Mouse (Mus musculus): ENCODE results near the gene Vps13a. TPM values are rescaled to one million over a fixed set of nuclear protein-coding genes. Genes with fewer than 3 reads are reported as not detected.
A peak's percentile ranks its signal among the peaks of the same experiment; 100 is the strongest.

The Vps13a gene
- polyA plus RNA-seq (2021), result 40.1 TPM

DNA sequence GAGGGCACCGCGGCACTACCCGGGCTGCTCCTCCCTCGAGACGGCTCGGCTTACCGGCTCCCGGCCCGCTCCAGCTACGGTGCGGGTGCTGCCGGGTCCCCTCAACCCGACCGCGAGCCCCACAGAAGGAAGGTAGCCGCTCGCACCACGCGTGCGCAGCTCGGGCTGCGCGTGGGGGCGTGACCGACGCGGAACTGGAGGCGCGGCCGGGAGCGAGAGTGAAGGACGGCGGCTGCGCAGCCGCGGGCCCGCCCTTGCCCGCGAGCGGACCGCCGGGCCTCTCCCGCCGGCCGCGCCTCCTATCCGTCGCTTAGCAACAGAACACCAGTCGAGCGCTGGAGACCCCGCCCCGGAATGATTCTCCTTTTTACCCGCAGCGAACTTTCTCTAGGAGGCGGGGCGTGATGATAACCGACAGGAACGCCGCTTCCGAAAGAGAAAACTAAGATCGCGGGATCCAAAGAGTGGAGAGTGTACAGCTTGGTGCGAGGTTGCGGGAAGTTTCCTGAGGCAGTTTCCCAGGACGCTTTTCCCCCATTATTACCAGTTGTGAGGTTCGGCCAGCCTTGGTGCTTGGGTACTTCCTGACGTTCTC lies at the start of gene Vps13a:
Vps13a (minus strand) TSS at position 144 of the 595 bp plus-strand sequence.
- peaks cover 11% of the 10 kb centered on the region for H3K27me3 ChIP-seq
- peak; percentile 91 for ATAC-seq
- ChIA-PET POLR2A (interaction anchor here (0.6 to 1.1 kb wide), 4 partner anchors 10 to 236 kb away, joined by 3 read pairs; no protein-coding TSS in a partner anchor), CTCF (interaction anchor here (1.1 to 1.6 kb wide), 3 partner anchors 22 to 28 kb away, joined by 3 to 4 read pairs (median 4); no protein-coding TSS in a partner anchor)
- in situ Hi-C loops (cut with MboI; ENCODE audit: low pct_unique_long_range_greater_than_20kb), result loop anchor here (25.0 kb wide), 1 partner anchor 606 kb away; the partner anchor contains the start of gene Rfk
- DNase-seq (ENCODE audit: low read depth, low spot score), result no peak
- TF ChIP-seq CTCF (IDR thresholded peaks at IDR 0.05), result no peak

DNA sequence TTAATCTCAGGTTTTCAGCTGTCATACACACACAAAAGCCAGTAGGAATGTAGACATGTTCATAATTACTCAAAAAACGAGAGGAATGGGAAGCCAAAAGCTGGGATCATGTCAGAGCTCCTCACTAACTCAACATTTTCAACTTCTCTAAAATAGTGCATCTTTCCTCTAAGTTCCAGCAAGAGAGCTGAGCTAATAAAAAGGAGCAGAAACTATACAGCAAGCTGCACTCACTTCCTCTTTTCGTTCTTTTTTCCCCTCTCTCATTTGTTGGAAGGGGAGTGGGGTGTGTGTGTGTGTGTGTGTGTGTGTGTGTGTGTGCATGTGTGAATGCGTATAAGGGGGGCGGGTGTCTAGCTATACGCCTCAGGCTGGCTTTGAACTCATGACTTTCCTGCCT lies 46.9 kb upstream of the Vps13a start:
- no peak for TF ChIP-seq CTCF (IDR thresholded peaks at IDR 0.05)
- POLR2A ChIA-PET, result no interaction called here
- CTCF ChIA-PET, result interaction anchor here (1.4 kb wide), 1 partner anchor 14 kb away, joined by 3 read pairs; no protein-coding TSS in a partner anchor
- ATAC-seq, result no peak
- H3K27me3 ChIP-seq, result peaks cover 42% of the 10 kb centered on the region
- in situ Hi-C loops (cut with MboI; ENCODE audit: low pct_unique_long_range_greater_than_20kb), result no loop called here
- no peak for DNase-seq (ENCODE audit: low read depth, low spot score)

DNA sequence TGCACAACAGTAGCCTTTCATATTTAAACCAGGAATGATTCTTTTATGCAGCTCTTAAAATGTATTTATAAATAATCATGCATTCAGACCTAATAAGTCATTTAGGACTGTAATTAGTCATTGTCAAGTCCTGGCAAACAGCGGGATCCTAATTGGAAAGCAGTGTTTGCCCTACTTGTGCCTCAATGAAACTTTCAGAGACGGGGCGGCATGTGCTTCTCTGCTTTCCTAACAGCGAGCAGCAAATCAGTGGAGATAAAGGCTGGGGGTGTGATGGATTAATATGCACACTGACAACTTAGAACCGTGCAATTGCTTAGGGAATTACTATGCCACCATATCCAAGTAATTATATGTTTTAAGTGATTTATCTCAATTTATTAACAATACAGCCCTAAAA lies 44.5 kb upstream of the Vps13a start:
- ChIA-PET POLR2A (interaction anchor here (0.6 kb wide), 1 partner anchor 205 kb away, joined by 3 read pairs; no protein-coding TSS in a partner anchor), CTCF (no interaction called here)
- TF ChIP-seq CTCF (IDR thresholded peaks at IDR 0.05), result no peak
- in situ Hi-C loops (cut with MboI; ENCODE audit: low pct_unique_long_range_greater_than_20kb), result no loop called here
- ATAC-seq, result no peak
- peaks cover 36% of the 10 kb centered on the region for H3K27me3 ChIP-seq
- no peak for DNase-seq (ENCODE audit: low read depth, low spot score)

DNA sequence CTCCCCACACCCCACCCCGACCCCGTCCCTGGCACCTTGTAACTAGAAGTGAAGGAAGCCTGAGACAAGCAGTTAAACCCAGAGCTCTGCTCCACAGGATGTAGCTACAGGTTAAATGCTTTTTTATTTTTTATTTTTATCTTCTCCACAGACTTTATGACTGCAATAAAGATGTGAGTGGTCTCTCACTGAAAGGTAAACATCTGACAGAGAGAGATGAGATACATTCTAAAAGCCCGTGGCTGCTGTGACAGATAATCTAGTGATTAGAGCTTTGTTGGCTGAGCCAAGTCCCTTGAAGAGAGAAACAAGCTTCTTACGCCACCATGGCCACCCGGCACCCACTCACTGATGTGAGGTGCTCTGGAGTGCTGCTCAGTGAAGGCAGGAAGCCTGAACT lies 34.1 kb upstream of the Vps13a start:
- in situ Hi-C loops (cut with MboI; ENCODE audit: low pct_unique_long_range_greater_than_20kb), result no loop called here

GRCm38 (mm10) chr19:16813306-16813705 lies 32.6 kb upstream of the Vps13a start:
- CTCF ChIA-PET, result interaction anchor here (1.3 kb wide), 1 partner anchor 15 kb away, joined by 3 read pairs; no protein-coding TSS in a partner anchor
- POLR2A ChIA-PET, result no interaction called here

More for the DNA sequence above, 34.1 kb upstream of the Vps13a start:
- no peak for TF ChIP-seq CTCF (IDR thresholded peaks at IDR 0.05)
- ATAC-seq, result no peak
- DNase-seq (ENCODE audit: low read depth, low spot score), result no peak
- peaks cover 10% of the 10 kb centered on the region for H3K27me3 ChIP-seq
- CTCF ChIA-PET, result interaction anchor here (1.3 kb wide), 1 partner anchor 25 kb away, joined by 4 read pairs; no protein-coding TSS in a partner anchor
- POLR2A ChIA-PET, result no interaction called here

DNA sequence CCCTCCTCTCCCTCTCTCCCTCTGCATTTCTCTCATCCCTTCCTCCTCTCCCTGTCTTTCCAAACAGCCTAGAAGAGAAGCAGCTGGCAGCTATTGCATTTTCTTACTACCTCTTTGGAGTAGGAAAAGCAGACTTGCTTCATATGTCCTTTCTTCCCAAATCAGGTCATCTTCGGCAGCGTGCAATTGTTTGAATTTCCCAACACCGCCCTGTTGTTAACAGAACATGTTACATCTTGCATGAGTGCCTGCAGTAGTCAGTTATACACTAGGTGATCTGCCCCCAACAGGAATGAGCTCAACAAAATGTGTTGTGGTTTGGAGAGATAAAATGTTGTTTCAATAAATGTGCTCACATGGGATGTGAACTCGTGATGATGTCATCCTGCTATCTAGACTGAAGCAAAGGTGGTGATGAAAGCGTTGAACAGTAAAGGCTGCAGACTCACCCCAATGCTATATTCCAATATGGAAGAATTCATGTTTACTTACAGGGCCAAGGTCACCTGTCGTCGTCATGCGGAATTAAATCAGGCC lies 31.4 kb upstream of the Vps13a start:
- peak; percentile 2 for DNase-seq (ENCODE audit: low read depth, low spot score)
- no peak for ATAC-seq
- no peak for TF ChIP-seq CTCF (IDR thresholded peaks at IDR 0.05)
- H3K27me3 ChIP-seq, result peaks cover 10% of the 10 kb centered on the region
- ChIA-PET CTCF (interaction anchor here (1.0 to 1.1 kb wide), 2 partner anchors 10 to 223 kb away, joined by 3 to 4 read pairs; no protein-coding TSS in a partner anchor), POLR2A (no interaction called here)
- in situ Hi-C loops (cut with MboI; ENCODE audit: low pct_unique_long_range_greater_than_20kb), result no loop called here

More at GRCm38 (mm10) chr19:16813306-16813705, 32.6 kb upstream of the Vps13a start:
- in situ Hi-C loops (cut with MboI; ENCODE audit: low pct_unique_long_range_greater_than_20kb), result no loop called here
- no peak for TF ChIP-seq CTCF (IDR thresholded peaks at IDR 0.05)
- DNase-seq (ENCODE audit: low read depth, low spot score), result no peak
- H3K27me3 ChIP-seq, result peaks cover 10% of the 10 kb centered on the region
- no peak for ATAC-seq

DNA sequence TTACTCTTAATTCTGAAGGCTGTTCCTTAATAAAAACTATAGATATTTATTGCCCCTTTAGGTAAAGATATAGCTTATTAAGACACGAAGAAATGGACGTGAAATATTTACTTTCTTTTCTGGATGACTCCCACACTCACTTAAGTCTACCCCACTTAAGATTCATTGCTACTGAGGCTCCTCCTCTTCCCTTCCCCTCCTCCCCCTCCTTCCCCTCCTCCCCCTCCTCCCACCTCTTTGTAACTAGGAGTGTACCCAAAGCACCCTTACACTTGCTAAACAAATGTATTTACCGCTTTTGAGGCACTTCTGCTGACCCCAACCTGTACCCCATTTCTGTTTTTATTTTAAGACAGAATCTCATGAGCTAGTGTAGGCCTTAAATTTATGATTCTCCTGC lies 24.4 kb upstream of the Vps13a start:
- in situ Hi-C loops (cut with MboI; ENCODE audit: low pct_unique_long_range_greater_than_20kb), result no loop called here
- TF ChIP-seq CTCF (IDR thresholded peaks at IDR 0.05), result no peak
- DNase-seq (ENCODE audit: low read depth, low spot score), result no peak
- ATAC-seq, result no peak
- POLR2A ChIA-PET, result no interaction called here
- CTCF ChIA-PET, result interaction anchor here (3.9 kb wide), 1 partner anchor 225 kb away, joined by 21 read pairs; no protein-coding TSS in a partner anchor
- H3K27me3 ChIP-seq, result no peaks in the 10 kb centered on the region

DNA sequence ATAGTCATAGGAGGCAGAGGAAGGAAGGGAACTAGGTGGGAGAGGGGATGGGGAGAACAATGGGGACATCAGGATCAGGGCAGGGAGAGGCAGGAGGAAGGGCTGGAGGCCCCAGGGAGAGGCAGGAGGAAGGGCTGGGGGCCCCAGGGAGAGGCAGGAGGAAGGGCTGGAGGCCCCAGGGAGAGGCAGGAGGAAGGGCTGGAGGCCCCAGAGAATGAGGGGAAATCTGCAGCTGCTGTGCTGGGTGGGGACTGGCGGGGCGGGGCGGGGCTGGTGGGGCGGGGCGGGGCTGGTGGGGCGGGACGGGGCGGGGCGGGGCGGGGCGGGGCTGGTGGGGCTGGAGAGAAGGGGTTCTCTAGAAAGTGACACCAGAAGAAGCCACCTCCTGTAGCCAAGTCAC lies 23.8 kb upstream of the Vps13a start:
- no peak for DNase-seq (ENCODE audit: low read depth, low spot score)
- POLR2A ChIA-PET, result no interaction called here
- CTCF ChIA-PET, result interaction anchor here (1.3 to 3.9 kb wide), 2 partner anchors 181 to 226 kb away, joined by 3 to 21 read pairs; no protein-coding TSS in a partner anchor
- no peak for ATAC-seq
- in situ Hi-C loops (cut with MboI; ENCODE audit: low pct_unique_long_range_greater_than_20kb), result loop anchor here (5.0 kb wide), 2 partner anchors 173 to 228 kb away; no protein-coding TSS in a partner anchor
- TF ChIP-seq CTCF (IDR thresholded peaks at IDR 0.05), result no peak
- H3K27me3 ChIP-seq, result no peaks in the 10 kb centered on the region

DNA sequence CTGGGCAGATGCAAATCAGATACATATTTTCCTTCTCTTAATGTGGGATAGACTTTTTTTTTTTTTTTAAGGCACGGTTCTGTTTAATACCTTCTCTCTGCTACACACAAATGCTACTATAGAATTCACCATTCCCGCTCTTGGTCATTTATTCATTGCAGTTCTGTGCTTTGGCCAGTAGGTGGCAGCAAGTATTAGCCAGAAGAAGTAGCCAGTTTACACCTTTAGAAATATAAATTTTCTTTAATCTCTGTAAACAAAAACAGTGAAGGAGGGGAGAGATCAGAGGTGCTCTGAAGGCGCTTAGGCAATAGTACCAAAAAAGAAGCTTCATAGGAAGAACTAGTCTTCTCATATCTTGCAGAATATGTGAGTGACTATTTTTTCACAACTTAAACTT lies 22.0 kb upstream of the Vps13a start:
- ChIA-PET CTCF (interaction anchor here (0.6 to 3.9 kb wide), 18 partner anchors 9 to 586 kb away, joined by 3 to 21 read pairs (median 3); partner anchors contain the start of gene Vps13a), POLR2A (interaction anchor here (0.9 to 1.0 kb wide), 2 partner anchors 179 to 223 kb away, joined by 3 read pairs; no protein-coding TSS in a partner anchor)
- no peak for ATAC-seq
- no peak for DNase-seq (ENCODE audit: low read depth, low spot score)
- peak; percentile 64 for TF ChIP-seq CTCF (IDR thresholded peaks at IDR 0.05)
- in situ Hi-C loops (cut with MboI; ENCODE audit: low pct_unique_long_range_greater_than_20kb), result loop anchor here (5.0 kb wide), 2 partner anchors 175 to 230 kb away; no protein-coding TSS in a partner anchor
- H3K27me3 ChIP-seq, result no peaks in the 10 kb centered on the region

GRCm38 (mm10) chr19:16802123-16802522 lies 21.4 kb upstream of the Vps13a start:
- POLR2A ChIA-PET, result interaction anchor here (0.9 to 1.0 kb wide), 2 partner anchors 180 to 224 kb away, joined by 3 read pairs; no protein-coding TSS in a partner anchor
- no peak for TF ChIP-seq CTCF (IDR thresholded peaks at IDR 0.05)
- DNase-seq (ENCODE audit: low read depth, low spot score), result no peak
- no peaks in the 10 kb centered on the region for H3K27me3 ChIP-seq
- in situ Hi-C loops (cut with MboI; ENCODE audit: low pct_unique_long_range_greater_than_20kb), result loop anchor here (5.0 kb wide), 2 partner anchors 175 to 230 kb away; no protein-coding TSS in a partner anchor
- CTCF ChIA-PET, result interaction anchor here (0.7 to 3.9 kb wide), 14 partner anchors 10 to 586 kb away, joined by 3 to 21 read pairs (median 4); no protein-coding TSS in a partner anchor
- ATAC-seq, result no peak
